Mouse (Mus musculus): ENCODE results near the gene Dnajc13. TPM values are rescaled to one million over a fixed set of nuclear protein-coding genes. Genes with fewer than 3 reads are reported as not detected.

Dnajc13 gene
- polyA plus RNA-seq, 1 experiment from 2014 or later: 29.0 TPM

DNA sequence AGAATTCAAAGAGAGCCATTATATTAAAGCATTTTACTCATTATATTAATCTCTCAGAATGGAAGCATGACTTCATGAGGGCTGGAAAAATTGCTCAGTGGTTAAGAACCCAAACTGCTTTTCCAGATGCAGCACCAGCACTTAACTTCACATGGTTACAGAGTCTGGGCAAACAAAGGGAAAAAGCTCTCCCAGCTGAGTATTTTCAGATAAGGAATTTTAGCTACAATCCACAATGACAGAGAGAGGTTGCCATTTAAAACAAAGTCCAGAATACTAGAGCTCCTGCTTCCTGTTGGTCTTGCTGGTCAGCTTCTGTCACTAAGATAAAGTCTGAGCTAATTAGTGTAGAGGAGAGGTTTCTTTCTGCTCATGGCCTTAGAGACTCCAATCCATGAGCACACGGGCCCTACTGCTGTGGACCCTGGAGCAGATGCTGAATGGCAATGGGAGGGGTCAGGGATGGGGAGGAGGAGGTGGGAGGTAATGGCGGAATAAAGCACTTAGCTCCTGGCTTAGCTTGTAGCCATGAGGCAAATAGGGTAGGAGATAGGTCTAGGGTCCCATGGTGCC, 154.1 kb downstream of the Dnajc13 start:
- H3K4me1 ChIP-seq (ENCODE audit: control insufficient read depth, insufficient read depth, low read length): peaks cover 11% of the 10 kb centered on the region; the same call in 1 of the 2 replicates
- H3K9ac ChIP-seq (ENCODE audit: low read depth, low read length): no peak overlapping the region
- no peak overlapping the region for H3K4me2 ChIP-seq (ENCODE audit: low read depth, low read length)
- DNase-seq (ENCODE audit: low spot score): no peak
- peaks cover 8% of the 10 kb centered on the region; the same call in 1 of the 2 replicates for H3K9me3 ChIP-seq (ENCODE audit: control insufficient read depth, low read length)
- peak overlapping the region; percentile 49; the same call in 1 of the 2 replicates for H3K27ac ChIP-seq (replicated peaks; ENCODE audit: low read depth, low read length)
- 56% methylated on average over 2 of the region's 2 CpGs for WGBS
- no peak overlapping the region for H3K4me3 ChIP-seq (ENCODE audit: low read depth, low read length)
- H3K27me3 ChIP-seq (replicated peaks; ENCODE audit: control insufficient read depth, insufficient read depth, low read length): no peaks in the 10 kb centered on the region
- H3K36me3 ChIP-seq (ENCODE audit: control insufficient read depth, insufficient read depth, low read length): no peaks in the 10 kb centered on the region
- ATAC-seq (ENCODE audit: low read depth): peak; percentile 30; the same call in 1 of the 2 replicates

DNA sequence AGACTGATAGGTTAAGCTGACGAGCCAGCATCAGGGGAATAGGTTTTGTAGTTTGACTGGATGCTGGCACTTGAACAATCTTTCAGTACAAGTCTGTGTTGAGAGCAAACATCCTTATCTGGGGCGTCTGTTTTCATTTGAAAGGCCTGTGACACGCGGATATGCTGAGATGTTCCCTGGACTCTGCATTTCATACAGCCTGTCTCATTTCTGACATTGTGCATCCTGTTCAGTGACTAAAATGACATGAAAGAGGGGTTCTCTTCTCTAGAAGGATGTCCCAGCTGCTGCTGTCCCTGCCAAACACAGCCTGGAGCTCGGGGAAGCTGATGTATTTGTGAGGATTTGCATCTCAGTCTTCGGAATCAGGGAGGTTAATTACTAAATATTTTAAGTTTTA, 155.2 kb downstream of the Dnajc13 start:
- Histone ChIP-seq H3K4me2 (ENCODE audit: low read depth, low read length) (no peak overlapping the region), H3K9me3 (ENCODE audit: control insufficient read depth, low read length) (peaks cover 8% of the 10 kb centered on the region; the same call in 1 of the 2 replicates), H3K27ac (replicated peaks; ENCODE audit: low read depth, low read length) (no peak overlapping the region), H3K9ac (ENCODE audit: low read depth, low read length) (no peak overlapping the region), H3K36me3 (ENCODE audit: control insufficient read depth, insufficient read depth, low read length) (no peaks in the 10 kb centered on the region), H3K4me1 (ENCODE audit: control insufficient read depth, insufficient read depth, low read length) (peaks cover 8% of the 10 kb centered on the region), H3K4me3 (ENCODE audit: low read depth, low read length) (no peak overlapping the region), H3K27me3 (replicated peaks; ENCODE audit: control insufficient read depth, insufficient read depth, low read length) (no peaks in the 10 kb centered on the region)
- WGBS: 80% methylated on average over 6 of the region's 6 CpGs
- no peak for ATAC-seq (ENCODE audit: low read depth)
- no peak for DNase-seq (ENCODE audit: low spot score)

DNA sequence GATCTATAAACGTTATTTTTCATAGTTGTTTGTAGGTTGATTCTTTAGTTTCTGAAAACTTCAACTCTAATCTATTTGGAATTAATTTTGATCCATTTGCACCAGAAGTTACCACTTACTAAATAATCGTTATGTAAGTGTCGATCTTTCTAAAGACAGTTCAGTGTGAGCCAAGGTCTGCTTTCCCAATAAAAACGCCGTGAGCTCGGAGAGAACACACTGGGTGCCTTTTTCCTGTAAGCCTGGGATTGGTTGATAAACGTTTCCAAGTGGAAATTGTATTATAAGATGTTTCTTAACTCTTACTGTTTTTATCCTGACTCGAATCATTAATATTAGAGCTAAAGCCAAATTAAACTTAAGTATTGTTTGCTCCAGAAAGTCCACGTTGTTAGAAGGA, 155.8 kb downstream of the Dnajc13 start:
- ATAC-seq (ENCODE audit: low read depth): no peak
- H3K9me3 ChIP-seq (ENCODE audit: control insufficient read depth, low read length): peaks cover 7% of the 10 kb centered on the region; the same call in 1 of the 2 replicates

DNA sequence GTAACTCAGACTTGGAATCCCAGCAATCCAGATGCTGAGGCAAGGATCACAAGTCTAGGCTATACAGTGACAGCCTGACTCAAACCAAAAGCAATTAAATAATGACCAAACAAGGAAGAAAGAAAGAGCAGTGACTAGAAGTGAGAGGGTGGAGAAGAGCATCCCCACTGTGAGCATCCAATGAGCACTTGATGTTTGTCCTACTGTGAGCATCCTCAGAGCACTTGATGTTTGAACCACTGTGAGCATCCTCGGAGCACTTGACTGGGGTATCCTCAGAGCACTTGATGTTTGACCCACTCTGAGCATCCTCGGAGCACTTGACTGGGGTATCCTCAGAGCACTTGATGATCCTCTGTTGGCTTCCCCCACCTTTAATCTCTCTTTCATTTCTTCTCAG, 157.7 kb downstream of the Dnajc13 start:
- no peak overlapping the region for H3K27ac ChIP-seq (replicated peaks; ENCODE audit: low read depth, low read length)
- no peak for DNase-seq (ENCODE audit: low spot score)
- no peaks in the 10 kb centered on the region for H3K27me3 ChIP-seq (replicated peaks; ENCODE audit: control insufficient read depth, insufficient read depth, low read length)
- no peak for ATAC-seq (ENCODE audit: low read depth)
- no peak overlapping the region for H3K4me3 ChIP-seq (ENCODE audit: low read depth, low read length)
- H3K36me3 ChIP-seq (ENCODE audit: control insufficient read depth, insufficient read depth, low read length): no peaks in the 10 kb centered on the region
- no peak overlapping the region for H3K4me2 ChIP-seq (ENCODE audit: low read depth, low read length)
- H3K4me1 ChIP-seq (ENCODE audit: control insufficient read depth, insufficient read depth, low read length): peaks cover 19% of the 10 kb centered on the region
- no peaks in the 10 kb centered on the region for H3K9me3 ChIP-seq (ENCODE audit: control insufficient read depth, low read length)
- no peak overlapping the region for H3K9ac ChIP-seq (ENCODE audit: low read depth, low read length)
- whole genome bisulfite sequencing: 73% methylated on average over 2 of the region's 2 CpGs

More for the DNA sequence above, 155.8 kb downstream of the Dnajc13 start:
- DNase-seq (ENCODE audit: low spot score): no peak
- H3K4me2 ChIP-seq (ENCODE audit: low read depth, low read length): no peak overlapping the region
- H3K27me3 ChIP-seq (replicated peaks; ENCODE audit: control insufficient read depth, insufficient read depth, low read length): no peaks in the 10 kb centered on the region
- H3K4me1 ChIP-seq (ENCODE audit: control insufficient read depth, insufficient read depth, low read length): peaks cover 13% of the 10 kb centered on the region
- H3K27ac ChIP-seq (replicated peaks; ENCODE audit: low read depth, low read length): no peak overlapping the region
- H3K4me3 ChIP-seq (ENCODE audit: low read depth, low read length): no peak overlapping the region
- H3K9ac ChIP-seq (ENCODE audit: low read depth, low read length): no peak overlapping the region
- no peaks in the 10 kb centered on the region for H3K36me3 ChIP-seq (ENCODE audit: control insufficient read depth, insufficient read depth, low read length)
- WGBS: 78% methylated on average over 9 of the region's 9 CpGs

DNA sequence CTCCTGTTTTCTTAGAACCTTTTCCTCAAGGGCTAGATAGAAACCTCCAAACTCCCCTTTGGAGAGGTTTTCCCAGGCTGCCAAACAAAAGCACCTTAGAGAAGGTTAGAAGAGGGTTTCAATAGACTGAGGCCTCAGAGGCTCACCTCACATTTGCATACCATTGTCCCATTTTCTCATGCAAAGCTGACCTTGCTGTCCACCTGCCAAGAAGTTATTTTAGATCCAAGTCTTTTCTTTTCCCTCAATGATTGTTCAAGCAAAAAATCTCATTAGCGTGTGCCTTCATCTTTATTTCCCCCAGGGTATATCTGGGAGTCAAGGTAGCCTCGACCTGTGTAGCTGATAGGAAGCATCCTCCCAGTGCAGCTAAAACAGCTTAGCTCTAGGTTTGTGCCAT, 159.8 kb downstream of the Dnajc13 start:
- H3K4me1 ChIP-seq (ENCODE audit: control insufficient read depth, insufficient read depth, low read length): peaks cover 12% of the 10 kb centered on the region
- WGBS: 38% methylated on average over 2 of the region's 2 CpGs

DNA sequence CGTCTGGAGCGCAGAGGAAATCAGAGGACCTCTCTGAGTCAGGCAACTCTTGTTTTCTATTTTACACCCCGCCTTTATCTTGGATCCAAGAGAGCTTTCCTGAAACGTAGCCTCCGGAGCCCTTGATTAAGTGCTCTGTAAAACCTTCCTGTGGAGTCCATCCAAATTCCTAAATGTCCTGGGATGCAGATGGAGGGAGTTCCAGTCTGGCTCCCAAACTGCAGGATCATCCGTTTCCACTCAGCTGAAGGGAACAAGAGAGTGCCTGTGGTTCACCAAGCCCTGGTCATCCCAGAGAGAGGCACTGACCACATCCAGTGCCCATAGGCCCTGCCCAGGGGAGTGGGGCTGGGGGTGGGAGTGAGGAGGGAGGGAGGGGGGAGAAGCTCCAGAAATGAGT, 160.4 kb downstream of the Dnajc13 start:
- Histone ChIP-seq H3K36me3 (ENCODE audit: control insufficient read depth, insufficient read depth, low read length) (no peaks in the 10 kb centered on the region), H3K4me1 (ENCODE audit: control insufficient read depth, insufficient read depth, low read length) (peaks cover 12% of the 10 kb centered on the region), H3K4me3 (ENCODE audit: low read depth, low read length) (no peak overlapping the region), H3K27me3 (replicated peaks; ENCODE audit: control insufficient read depth, insufficient read depth, low read length) (no peaks in the 10 kb centered on the region), H3K9me3 (ENCODE audit: control insufficient read depth, low read length) (no peaks in the 10 kb centered on the region), H3K9ac (ENCODE audit: low read depth, low read length) (no peak overlapping the region), H3K4me2 (ENCODE audit: low read depth, low read length) (peak overlapping the region; percentile 11; the same call in 1 of the 2 replicates), H3K27ac (replicated peaks; ENCODE audit: low read depth, low read length) (peak overlapping the region; percentile 40; the same call in 1 of the 2 replicates)
- DNase-seq (ENCODE audit: low spot score) (peak; percentile 81), ATAC-seq (ENCODE audit: low read depth) (peak; percentile 59)
- WGBS: 22% methylated on average over 6 of the region's 6 CpGs

More for the DNA sequence above, 159.8 kb downstream of the Dnajc13 start:
- Histone ChIP-seq H3K4me2 (ENCODE audit: low read depth, low read length) (no peak overlapping the region), H3K36me3 (ENCODE audit: control insufficient read depth, insufficient read depth, low read length) (no peaks in the 10 kb centered on the region), H3K27me3 (replicated peaks; ENCODE audit: control insufficient read depth, insufficient read depth, low read length) (no peaks in the 10 kb centered on the region), H3K4me3 (ENCODE audit: low read depth, low read length) (no peak overlapping the region), H3K9ac (ENCODE audit: low read depth, low read length) (no peak overlapping the region), H3K27ac (replicated peaks; ENCODE audit: low read depth, low read length) (0 out of 2 replicates have a peak overlapping the region, but pooled peaks have one; percentile 40), H3K9me3 (ENCODE audit: control insufficient read depth, low read length) (no peaks in the 10 kb centered on the region)
- DNase-seq (ENCODE audit: low spot score) (no peak), ATAC-seq (ENCODE audit: low read depth) (no peak)

DNA sequence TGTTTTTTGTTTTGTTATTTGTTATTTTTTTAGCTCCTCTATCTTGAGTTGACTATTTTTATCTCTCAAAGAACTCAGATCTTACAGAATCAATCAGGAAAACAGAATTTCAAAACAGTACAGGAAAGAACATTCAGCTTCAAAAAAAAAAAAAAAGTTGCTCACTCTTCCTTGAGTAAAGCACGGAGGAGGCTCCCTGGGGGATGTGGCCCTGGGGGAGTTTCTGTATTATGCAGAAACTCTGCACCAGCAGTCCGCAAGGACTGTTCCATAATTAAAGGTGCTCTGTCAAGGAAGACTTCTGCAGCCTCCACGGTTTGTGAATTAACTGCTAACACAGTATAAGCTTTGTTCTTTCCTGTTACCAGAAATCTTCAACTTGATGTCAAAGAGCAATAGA, 161.3 kb downstream of the Dnajc13 start:
- H3K4me2 ChIP-seq (ENCODE audit: low read depth, low read length): peak overlapping the region; percentile 11; the same call in 1 of the 2 replicates
- peaks cover 12% of the 10 kb centered on the region for H3K4me1 ChIP-seq (ENCODE audit: control insufficient read depth, insufficient read depth, low read length)
- no peak overlapping the region for H3K9ac ChIP-seq (ENCODE audit: low read depth, low read length)
- H3K27ac ChIP-seq (replicated peaks; ENCODE audit: low read depth, low read length): peak overlapping the region; percentile 40; the same call in 1 of the 2 replicates
- 25% methylated on average over 3 of the region's 3 CpGs for WGBS
- no peaks in the 10 kb centered on the region for H3K36me3 ChIP-seq (ENCODE audit: control insufficient read depth, insufficient read depth, low read length)
- no peaks in the 10 kb centered on the region for H3K9me3 ChIP-seq (ENCODE audit: control insufficient read depth, low read length)
- no peak overlapping the region for H3K4me3 ChIP-seq (ENCODE audit: low read depth, low read length)
- ATAC-seq (ENCODE audit: low read depth) (no peak), DNase-seq (ENCODE audit: low spot score) (no peak)
- no peaks in the 10 kb centered on the region for H3K27me3 ChIP-seq (replicated peaks; ENCODE audit: control insufficient read depth, insufficient read depth, low read length)

All from embryonic facial prominence, embryonic 14.5 days (tissue).